Mouse (Mus musculus) gastrocnemius, postnatal 4 days (tissue): ENCODE data around the gene Tat. TPM values are rescaled to one million over a fixed set of nuclear protein-coding genes. Genes with fewer than 3 reads are reported as not detected.

ENCODE experiments used
- DNase-seq, 2 experiments: peaks; one replicate each; pipeline ENCODE4 v3.0.0; 2021 to 2022; ENCODE audit warnings: low spot score in 2 of 2, mixed read lengths in 2 of 2
- total RNA-seq, 2 experiments: library from RNA; stranded (reverse); gene quantifications; 2 replicates each; pipeline ENCODE4 v1.2.3; 2021

Gene Tat
- total RNA-seq, 2 experiments from 2014 or later: 0.12 to 0.21 TPM

DNA sequence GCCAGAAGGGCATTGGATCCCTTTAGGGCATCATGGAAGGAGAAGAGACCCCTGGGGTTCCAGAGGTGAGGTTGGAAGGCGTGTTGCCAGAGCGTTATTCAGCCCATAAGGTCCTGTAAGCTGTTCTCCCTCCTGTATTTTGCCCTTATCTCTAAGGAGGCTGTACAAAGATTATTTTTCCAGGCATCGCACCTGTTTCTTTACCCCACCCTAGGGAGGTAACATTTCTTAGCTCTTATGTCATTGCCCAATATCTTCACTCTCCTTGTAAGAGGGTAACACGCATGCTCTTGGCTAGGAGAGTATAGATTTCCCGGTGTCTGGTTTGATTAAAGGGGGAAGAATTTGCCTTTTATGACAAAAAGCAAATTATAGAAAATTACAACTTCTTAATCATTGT is 49.4 kb downstream of the Tat start, which contains the start of gene Chst4:
Gene Chst4 (minus strand): TSS at position 82 of the 400 bp plus-strand sequence.
- DNase-seq: no peak

DNA sequence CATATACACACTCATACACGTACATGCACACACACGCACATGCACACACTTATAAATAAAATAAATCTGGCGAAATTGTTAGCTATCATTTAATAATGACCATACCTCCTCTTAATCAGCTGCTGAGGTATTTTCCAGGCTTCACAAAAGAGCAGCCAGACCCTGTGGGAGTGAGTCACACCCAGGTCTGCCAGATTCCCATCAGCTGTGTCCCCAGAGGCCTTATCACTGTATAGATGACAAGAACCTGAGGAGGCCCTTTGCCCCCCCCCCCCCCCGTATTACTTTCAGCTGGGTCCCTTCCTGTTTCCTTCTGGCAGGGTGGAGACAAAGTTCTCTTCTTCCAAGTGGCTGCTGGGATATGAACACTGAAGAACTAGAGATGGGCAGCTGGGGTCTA is 50.3 kb downstream of the Tat start:
- no peak for DNase-seq

Other genes starting within 250 kb of the Tat start
- 10 to 100 TPM; 46.7 to 51.7 TPM for gene Ap1g1, start 211.9 kb upstream of the Tat start, total RNA-seq
- gene Phlpp2, start 121.9 kb upstream of the Tat start, total RNA-seq: 1 to 10 TPM; 7.6 to 7.7 TPM
- gene Marveld3, start 28.2 kb upstream of the Tat start, total RNA-seq: under 1 TPM; 0.18 to 0.27 TPM
- gene Chst4, start 49.3 kb downstream of the Tat start, total RNA-seq: not detected
- 1 to 10 TPM; 6.1 to 6.5 TPM for gene Zfp612, start 89.3 kb downstream of the Tat start, total RNA-seq
- not detected for gene Gm21964, start 110.8 kb downstream of the Tat start, total RNA-seq
- not detected for gene Gm17720, start 112.3 kb downstream of the Tat start, total RNA-seq
- under 1 TPM; 0.32 to 0.62 TPM for gene Calb2, start 177.8 kb downstream of the Tat start, total RNA-seq
- 1 to 10 TPM; 4.3 to 5.6 TPM for gene Cmtr2, start 225.2 kb downstream of the Tat start, total RNA-seq